Mouse (Mus musculus): ENCODE measurements around the gene Ablim1. TPM values are rescaled to one million over a fixed set of nuclear protein-coding genes. Genes with fewer than 3 reads are reported as not detected.
A peak's percentile ranks its signal among the peaks of the same experiment; 100 is the strongest.

Gene Ablim1
- total and polyA plus RNA-seq, 2 experiments from 2014 or later: 50.7 to 81.2 TPM

DNA sequence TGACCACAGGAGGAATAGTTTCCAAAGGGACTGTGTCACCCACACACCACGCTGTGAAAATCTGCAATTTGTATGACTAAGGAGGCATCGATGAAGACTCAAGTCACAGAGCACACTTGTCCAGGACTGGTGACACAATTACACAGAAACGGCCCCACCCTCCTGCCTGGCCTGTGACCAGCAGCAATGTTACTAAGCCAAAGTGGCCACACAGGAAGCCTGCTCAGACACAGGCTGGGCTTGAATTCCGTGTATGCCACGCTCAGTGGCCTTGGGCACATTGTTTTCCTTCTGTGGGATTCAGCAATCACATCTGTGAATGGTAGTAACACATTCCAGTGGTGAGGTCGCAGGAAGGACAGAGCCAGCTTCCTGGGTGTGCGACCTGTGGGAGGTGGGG lies 110.6 kb downstream of the Ablim1 start:
- ATAC-seq (ENCODE audit: low FRiP score) (no peak), DNase-seq (ENCODE audit: low spot score) (no peak)
- TF ChIP-seq CTCF (IDR thresholded peaks at IDR 0.05): no peak
- no peak overlapping the region for H3K4me2 ChIP-seq (ENCODE audit: low read depth, low read length, poor library complexity, severe bottlenecking)
- whole genome bisulfite sequencing: 77% methylated on average over 7 of the region's 7 CpGs
- H3K9ac ChIP-seq (replicated peaks; ENCODE audit: low read length, poor library complexity, severe bottlenecking): no peak overlapping the region
- H3K27me3 ChIP-seq (ENCODE audit: insufficient read depth, low read length): no peaks in the 10 kb centered on the region
- no peaks in the 10 kb centered on the region for H3K9me3 ChIP-seq (ENCODE audit: low read length)
- no peaks in the 10 kb centered on the region for H3K36me3 ChIP-seq (ENCODE audit: insufficient read depth, low read length)
- no peak overlapping the region for H3K4me3 ChIP-seq (ENCODE audit: low read depth, low read length)
- peaks cover 3% of the 10 kb centered on the region; the same call in 1 of the 2 replicates for H3K4me1 ChIP-seq (ENCODE audit: insufficient read depth, low read length)
- H3K27ac ChIP-seq (ENCODE audit: low read depth, low read length): no peak overlapping the region

DNA sequence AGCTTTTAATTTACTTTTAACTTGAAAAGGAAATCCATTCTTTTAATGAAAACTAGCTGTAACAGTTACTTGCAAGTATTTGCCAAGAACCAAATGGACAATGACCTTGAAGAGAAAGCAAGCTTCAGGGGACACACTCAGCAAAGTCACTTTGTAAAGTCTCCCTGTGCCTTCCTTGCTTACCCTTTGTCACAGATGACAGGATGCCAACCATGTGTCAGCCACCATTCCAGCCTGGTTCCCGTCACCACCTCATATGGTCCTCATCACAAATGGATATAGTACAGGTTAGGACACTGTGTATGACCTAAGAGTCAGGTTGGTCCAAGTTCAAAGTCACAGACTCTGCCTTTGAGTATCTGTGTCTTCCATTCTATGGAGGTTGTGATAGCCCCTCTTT lies 112.2 kb downstream of the Ablim1 start:
- no peak overlapping the region for H3K4me3 ChIP-seq (ENCODE audit: low read depth, low read length)
- H3K4me1 ChIP-seq (ENCODE audit: insufficient read depth, low read length): peaks cover 15% of the 10 kb centered on the region; the same call in 1 of the 2 replicates
- no peaks in the 10 kb centered on the region for H3K9me3 ChIP-seq (ENCODE audit: low read length)
- TF ChIP-seq CTCF (IDR thresholded peaks at IDR 0.05): no peak
- H3K9ac ChIP-seq (replicated peaks; ENCODE audit: low read length, poor library complexity, severe bottlenecking): no peak overlapping the region
- DNase-seq (ENCODE audit: low spot score) (no peak), ATAC-seq (ENCODE audit: low FRiP score) (no peak)
- H3K27me3 ChIP-seq (ENCODE audit: insufficient read depth, low read length): no peaks in the 10 kb centered on the region
- WGBS: 88% methylated on average over 1 of the region's 1 CpGs
- no peaks in the 10 kb centered on the region for H3K36me3 ChIP-seq (ENCODE audit: insufficient read depth, low read length)
- H3K4me2 ChIP-seq (ENCODE audit: low read depth, low read length, poor library complexity, severe bottlenecking): no peak overlapping the region
- no peak overlapping the region for H3K27ac ChIP-seq (ENCODE audit: low read depth, low read length)

DNA sequence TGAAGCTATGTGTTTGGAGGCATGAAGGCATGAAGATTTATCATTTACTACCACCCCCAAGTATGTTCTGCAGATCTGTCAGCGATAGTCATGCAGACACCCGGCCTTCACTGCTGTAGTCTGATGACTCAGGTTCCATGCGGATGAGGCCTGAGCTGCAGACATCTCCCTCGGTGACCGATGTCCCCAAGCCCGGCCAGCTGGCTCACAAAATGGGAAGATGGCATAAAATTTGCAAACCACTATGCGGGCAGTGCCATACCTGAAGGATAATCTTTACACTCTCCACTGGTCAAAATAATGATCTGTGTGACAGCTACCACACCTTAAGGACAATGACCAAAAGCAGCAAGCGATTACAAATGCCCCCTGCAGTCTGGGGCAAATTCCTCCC lies 113.6 kb downstream of the Ablim1 start:
- no peak overlapping the region for H3K4me2 ChIP-seq (ENCODE audit: low read depth, low read length, poor library complexity, severe bottlenecking)
- ATAC-seq (ENCODE audit: low FRiP score): no peak
- H3K27ac ChIP-seq (ENCODE audit: low read depth, low read length): no peak overlapping the region
- H3K9ac ChIP-seq (replicated peaks; ENCODE audit: low read length, poor library complexity, severe bottlenecking): no peak overlapping the region
- peaks cover 15% of the 10 kb centered on the region; the same call in 1 of the 2 replicates for H3K4me1 ChIP-seq (ENCODE audit: insufficient read depth, low read length)
- no peak for DNase-seq (ENCODE audit: low spot score)
- 86% methylated on average over 8 of the region's 8 CpGs for WGBS
- no peaks in the 10 kb centered on the region for H3K27me3 ChIP-seq (ENCODE audit: insufficient read depth, low read length)
- no peak overlapping the region for H3K4me3 ChIP-seq (ENCODE audit: low read depth, low read length)
- H3K9me3 ChIP-seq (ENCODE audit: low read length): no peaks in the 10 kb centered on the region
- TF ChIP-seq CTCF (IDR thresholded peaks at IDR 0.05): no peak
- no peaks in the 10 kb centered on the region for H3K36me3 ChIP-seq (ENCODE audit: insufficient read depth, low read length)

DNA sequence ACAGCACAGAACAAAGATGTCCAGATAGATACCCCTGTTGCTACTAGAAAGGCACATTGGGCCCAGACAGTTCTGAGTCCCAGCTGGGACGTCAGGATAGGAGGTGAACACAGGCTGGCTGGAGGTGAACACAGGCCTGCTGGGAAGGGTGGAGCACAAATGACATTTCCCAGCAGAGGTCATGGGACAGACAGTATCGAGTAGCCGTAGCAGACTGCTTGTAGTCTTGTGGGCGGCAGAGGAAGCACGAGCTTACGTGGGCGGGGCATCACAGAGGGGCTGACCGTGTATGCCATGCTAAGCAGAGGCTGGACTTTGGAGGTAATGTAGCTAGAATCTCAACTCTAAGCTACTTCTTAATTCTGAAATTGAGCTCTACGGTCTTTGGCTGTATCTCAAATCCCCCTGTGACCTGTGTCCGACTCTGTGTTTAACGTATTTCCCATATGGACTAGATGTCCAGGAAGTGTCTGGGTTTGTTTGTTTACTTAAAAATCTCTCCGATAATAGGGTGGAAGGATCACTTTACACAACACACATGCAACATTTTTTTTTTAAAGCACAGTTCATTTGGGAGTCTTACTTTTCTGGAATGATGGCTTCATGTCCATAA lies 114.1 kb downstream of the Ablim1 start:
- Histone ChIP-seq H3K36me3 (ENCODE audit: insufficient read depth, low read length) (no peaks in the 10 kb centered on the region), H3K4me2 (ENCODE audit: low read depth, low read length, poor library complexity, severe bottlenecking) (no peak overlapping the region), H3K27ac (ENCODE audit: low read depth, low read length) (no peak overlapping the region), H3K27me3 (ENCODE audit: insufficient read depth, low read length) (no peaks in the 10 kb centered on the region), H3K9ac (replicated peaks; ENCODE audit: low read length, poor library complexity, severe bottlenecking) (no peak overlapping the region), H3K4me1 (ENCODE audit: insufficient read depth, low read length) (peaks cover 15% of the 10 kb centered on the region; the same call in 1 of the 2 replicates), H3K9me3 (ENCODE audit: low read length) (no peaks in the 10 kb centered on the region), H3K4me3 (ENCODE audit: low read depth, low read length) (no peak overlapping the region)
- no peak for TF ChIP-seq CTCF (IDR thresholded peaks at IDR 0.05)
- 71% methylated on average over 12 of the region's 12 CpGs for WGBS
- ATAC-seq (ENCODE audit: low FRiP score): no peak
- DNase-seq (ENCODE audit: low spot score): no peak

DNA sequence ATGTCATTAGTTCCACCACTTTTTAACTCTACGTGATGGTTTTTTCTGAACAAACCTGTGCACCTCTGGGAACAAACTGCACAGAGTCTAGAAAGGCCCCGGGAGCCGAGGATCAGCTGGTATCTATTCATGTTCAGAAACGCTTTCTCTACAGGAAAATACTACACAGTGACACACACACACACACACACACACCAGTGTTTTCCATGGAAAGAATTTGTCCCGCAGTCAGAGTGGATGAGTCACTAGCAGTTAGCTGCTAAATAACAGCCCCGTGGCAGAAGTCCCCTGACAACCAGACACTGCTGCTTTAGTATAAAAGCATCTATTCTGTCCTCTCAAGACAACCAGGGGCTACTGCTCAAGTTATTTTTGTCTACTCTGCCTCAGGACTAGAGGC lies 115.4 kb downstream of the Ablim1 start:
- H3K9ac ChIP-seq (replicated peaks; ENCODE audit: low read length, poor library complexity, severe bottlenecking): no peak overlapping the region
- no peak overlapping the region for H3K27ac ChIP-seq (ENCODE audit: low read depth, low read length)
- peaks cover 15% of the 10 kb centered on the region; the same call in 1 of the 2 replicates for H3K4me1 ChIP-seq (ENCODE audit: insufficient read depth, low read length)
- WGBS: 15% methylated on average over 6 of the region's 6 CpGs
- no peaks in the 10 kb centered on the region for H3K9me3 ChIP-seq (ENCODE audit: low read length)
- H3K36me3 ChIP-seq (ENCODE audit: insufficient read depth, low read length): no peaks in the 10 kb centered on the region
- no peaks in the 10 kb centered on the region for H3K27me3 ChIP-seq (ENCODE audit: insufficient read depth, low read length)
- 0 out of 2 replicates have a peak, but pooled peaks have one; percentile 22 for ATAC-seq (ENCODE audit: low FRiP score)
- H3K4me2 ChIP-seq (ENCODE audit: low read depth, low read length, poor library complexity, severe bottlenecking): no peak overlapping the region
- H3K4me3 ChIP-seq (ENCODE audit: low read depth, low read length): no peak overlapping the region
- TF ChIP-seq CTCF (IDR thresholded peaks at IDR 0.05): no peak
- peak; percentile 47 for DNase-seq (ENCODE audit: low spot score)

DNA sequence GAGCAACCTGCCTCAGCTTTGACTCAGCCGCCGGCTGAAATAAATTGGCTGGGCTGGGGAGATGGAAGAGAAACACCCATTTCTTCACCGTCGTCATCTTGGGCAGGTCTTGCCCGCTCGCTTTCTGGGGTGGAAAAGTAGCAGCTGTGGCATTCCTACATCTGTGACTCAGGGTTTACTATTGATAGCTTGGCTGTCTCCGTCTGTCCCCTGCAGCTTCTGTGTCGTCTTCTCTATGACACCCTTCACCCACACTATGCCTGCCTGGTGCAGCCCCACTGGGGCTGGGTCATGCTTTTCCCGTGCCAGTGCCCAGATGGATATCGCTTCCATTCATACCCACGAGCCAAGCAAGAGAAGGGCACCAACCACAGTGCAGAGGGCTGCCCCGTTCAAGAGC lies 116.2 kb downstream of the Ablim1 start:
- H3K4me2 ChIP-seq (ENCODE audit: low read depth, low read length, poor library complexity, severe bottlenecking): 0 out of 2 replicates have a peak overlapping the region, but pooled peaks have one; percentile 85
- H3K4me1 ChIP-seq (ENCODE audit: insufficient read depth, low read length): peaks cover 15% of the 10 kb centered on the region; the same call in 1 of the 2 replicates
- H3K9me3 ChIP-seq (ENCODE audit: low read length): no peaks in the 10 kb centered on the region
- ATAC-seq (ENCODE audit: low FRiP score): no peak
- no peak for TF ChIP-seq CTCF (IDR thresholded peaks at IDR 0.05)
- 59% methylated on average over 12 of the region's 12 CpGs for WGBS
- H3K9ac ChIP-seq (replicated peaks; ENCODE audit: low read length, poor library complexity, severe bottlenecking): no peak overlapping the region
- no peak overlapping the region for H3K4me3 ChIP-seq (ENCODE audit: low read depth, low read length)
- H3K27me3 ChIP-seq (ENCODE audit: insufficient read depth, low read length): no peaks in the 10 kb centered on the region
- no peaks in the 10 kb centered on the region for H3K36me3 ChIP-seq (ENCODE audit: insufficient read depth, low read length)
- DNase-seq (ENCODE audit: low spot score): no peak
- H3K27ac ChIP-seq (ENCODE audit: low read depth, low read length): peak overlapping the region; percentile 48; the same call in 1 of the 2 replicates
